Mouse (Mus musculus): ENCODE measurements at regions not wholly inside any gene's neighbourhood (a gene's known extent, or its start where the extent isn't known, plus 50 kb on each side); places are given as distances from the start of the nearest gene placed in this dataset.

GRCm38 (mm10) chr15:63050033-63050432 lies 794.9 kb downstream of the Gsdmc2 start:
- TF ChIP-seq POLR2AphosphoS2 (IDR thresholded peaks at IDR 0.05; ENCODE audit: low read length) = no peak
- TF ChIP-seq EP300 (IDR thresholded peaks at IDR 0.05; ENCODE audit: low read depth in 1 of 2, low read length in 2 of 2) = no peak
- TF ChIP-seq POLR2A (IDR thresholded peaks at IDR 0.05; ENCODE audit: control insufficient read depth in 1 of 2, insufficient read depth in 1 of 2, low read depth in 1 of 2, low read length in 2 of 2, poor library complexity in 1 of 2) = no peak
- no peak for TF ChIP-seq GATA1 (IDR thresholded peaks at IDR 0.05; ENCODE audit: low read depth, low read length)
- no peak for TF ChIP-seq TAL1 (IDR thresholded peaks at IDR 0.05; ENCODE audit: low read length)
- no peak for TF ChIP-seq ETS1 (IDR thresholded peaks at IDR 0.05; ENCODE audit: low read depth, low read length)
- TF ChIP-seq MEF2A (IDR thresholded peaks at IDR 0.05; ENCODE audit: extremely low read depth, insufficient replicate concordance, low read depth, low read length, poor library complexity, severe bottlenecking) = no peak
- no peak for TF ChIP-seq CTCF (IDR thresholded peaks at IDR 0.05 in 2 of 3, conservative IDR thresholded peaks at IDR 0.05 in 1 of 3; ENCODE audit: control insufficient read depth in 1 of 3, insufficient read depth in 1 of 3, low read depth in 2 of 3, low read length in 3 of 3, poor library complexity in 1 of 3, severe bottlenecking in 1 of 3)
- TF ChIP-seq MXI1 (IDR thresholded peaks at IDR 0.05; ENCODE audit: low read depth, low read length) = no peak
- TF ChIP-seq GABPA (IDR thresholded peaks at IDR 0.05; ENCODE audit: low read depth, low read length) = no peak
- no peak for TF ChIP-seq POLR2AphosphoS5 (IDR thresholded peaks at IDR 0.05; ENCODE audit: borderline replicate concordance, low read depth, low read length)
